Mouse (Mus musculus): ENCODE measurements around the gene Nudt8.
"Not testable (repeated sequence)": the region's sequence is repeated elsewhere in the genome, so short reads cannot be mapped to it uniquely, and the experiment has no call there.

Nudt8 gene

DNA sequence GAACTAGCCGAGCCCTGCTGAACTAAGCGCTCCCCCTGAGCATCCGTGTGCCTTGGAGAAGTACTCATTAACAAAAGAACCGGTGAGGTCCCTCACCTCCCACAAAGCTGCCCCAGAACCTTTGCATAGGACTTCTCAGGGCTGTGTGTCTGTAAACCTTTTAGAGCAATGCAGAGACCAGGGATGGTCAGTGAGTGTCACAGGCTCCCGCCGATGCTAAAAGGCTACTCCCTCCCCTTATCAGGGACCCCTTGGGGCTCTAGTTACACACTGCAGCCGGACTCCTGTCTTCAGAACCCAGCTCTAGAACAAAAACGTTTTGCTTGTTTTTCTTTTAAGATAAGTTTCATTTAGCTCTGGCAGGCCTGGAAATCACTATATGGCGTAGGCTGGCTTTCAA lies 12.7 kb downstream of the Nudt8 start:
- DNase-seq (ENCODE audit: low read depth, low spot score) = no peak

DNA sequence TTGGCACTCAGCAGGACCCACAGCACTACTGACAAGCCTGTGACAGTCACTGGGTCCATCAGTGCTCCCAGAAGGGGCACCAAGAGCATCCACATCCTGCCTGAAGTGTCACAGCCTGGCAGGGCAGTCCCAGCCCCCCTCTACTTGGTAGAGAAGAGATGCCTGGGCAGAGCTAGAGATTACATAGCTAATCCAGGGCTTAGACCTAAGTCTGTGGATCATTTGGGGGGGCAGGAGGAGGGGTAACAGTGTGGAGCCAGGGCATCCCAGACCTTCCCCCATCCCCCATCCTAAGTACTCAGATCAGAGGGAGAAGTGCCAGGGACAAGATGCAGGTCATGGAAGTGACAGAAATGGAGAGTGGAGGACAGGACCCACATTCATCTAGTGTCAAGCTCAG lies 14.4 kb downstream of the Nudt8 start:
- DNase-seq (ENCODE audit: low read depth, low spot score) = no peak

DNA sequence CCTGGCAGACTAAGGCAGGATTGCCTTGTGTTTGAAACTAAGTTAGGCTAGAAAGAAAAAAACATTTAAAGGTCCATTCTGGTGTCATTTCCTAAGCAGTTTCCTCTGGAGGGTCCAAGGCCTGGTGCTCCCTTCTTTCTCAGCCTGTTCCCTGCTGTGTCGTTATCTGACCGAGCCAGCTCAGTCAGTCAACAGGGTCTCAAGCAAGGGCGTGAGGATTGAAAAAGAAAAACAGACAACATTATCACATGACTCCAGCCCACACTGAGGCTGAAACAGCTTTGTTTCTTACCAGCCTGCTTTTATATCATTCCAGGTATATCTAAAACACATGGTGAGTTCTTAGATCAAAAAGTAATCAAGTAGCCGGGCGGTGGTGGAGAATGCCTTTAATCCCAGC lies 15.3 kb downstream of the Nudt8 start:
- no peak for DNase-seq (ENCODE audit: low read depth, low spot score)

DNA sequence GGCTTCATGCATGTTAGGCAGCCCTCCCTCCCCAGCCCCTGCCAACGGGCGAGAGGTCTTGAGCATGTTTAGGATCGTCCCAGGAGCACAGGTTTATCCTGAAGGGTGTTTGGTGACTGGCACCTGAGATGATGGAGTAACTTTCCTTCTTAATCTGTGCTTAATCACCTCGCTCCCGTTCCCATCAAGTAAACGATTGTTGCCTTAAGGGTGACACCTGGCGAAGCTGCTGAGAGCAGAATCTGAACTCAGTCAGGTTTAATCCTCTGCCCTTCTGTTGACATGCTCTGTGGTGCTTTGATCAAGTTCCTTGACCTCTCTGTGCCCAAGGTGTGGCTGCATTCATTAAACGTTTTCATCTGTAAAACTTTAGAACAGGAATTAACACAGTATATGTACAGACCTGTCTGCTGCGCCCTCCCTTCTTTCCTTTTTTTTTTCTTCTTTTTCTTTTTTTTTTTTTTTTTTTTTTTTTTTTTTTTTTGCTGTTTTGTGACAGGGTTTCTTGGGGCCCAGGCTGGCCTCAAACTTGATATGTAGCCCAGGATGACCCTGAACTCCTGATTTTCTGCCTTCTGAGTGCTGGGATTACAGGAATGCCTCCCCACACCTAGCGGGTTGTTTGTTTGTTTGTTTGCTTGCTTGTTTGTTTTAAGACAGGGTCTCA lies 17.7 kb downstream of the Nudt8 start:
- DNase-seq (ENCODE audit: low read depth, low spot score) = no peak

DNA sequence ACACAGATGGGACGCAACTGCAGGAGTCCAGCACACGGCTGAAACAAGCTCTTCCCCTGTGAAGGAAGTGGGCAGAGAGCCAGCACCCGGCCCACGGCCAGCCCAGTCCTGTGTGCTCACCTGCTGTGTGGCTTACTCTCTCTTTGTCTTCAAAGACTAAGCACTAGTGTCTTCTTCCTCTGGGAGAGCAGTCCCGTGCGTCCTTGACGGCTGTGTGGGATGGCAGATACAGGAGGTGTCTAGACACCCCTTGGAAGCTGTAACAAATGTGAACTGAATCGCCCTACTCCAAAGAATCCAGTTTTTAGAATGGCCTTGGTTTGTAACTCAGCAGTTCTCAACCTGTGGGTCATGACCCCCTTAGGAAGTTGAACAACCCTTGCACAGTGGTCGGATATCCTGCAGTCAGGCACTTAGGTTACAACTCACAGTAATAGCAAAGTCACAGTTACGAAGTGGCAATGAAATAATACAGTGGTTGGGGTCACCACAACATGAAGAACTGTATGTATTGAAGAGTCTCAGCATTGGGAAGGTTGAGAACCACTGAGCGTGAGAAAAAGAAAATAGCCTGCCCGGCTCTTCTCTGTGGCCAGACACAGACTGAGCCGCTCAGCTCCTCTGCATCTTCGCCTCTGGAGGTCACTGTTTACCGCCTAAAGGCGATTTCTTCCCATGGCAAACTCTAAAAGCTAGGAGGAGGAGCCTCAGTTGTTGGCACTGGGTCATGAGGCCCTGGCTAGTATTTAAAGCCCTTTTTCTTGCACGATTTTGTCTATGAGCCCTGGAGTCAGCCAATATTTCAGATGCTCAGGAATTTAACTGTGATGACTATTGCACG lies 18.6 kb downstream of the Nudt8 start:
- DNase-seq (ENCODE audit: low read depth, low spot score) = no peak

DNA sequence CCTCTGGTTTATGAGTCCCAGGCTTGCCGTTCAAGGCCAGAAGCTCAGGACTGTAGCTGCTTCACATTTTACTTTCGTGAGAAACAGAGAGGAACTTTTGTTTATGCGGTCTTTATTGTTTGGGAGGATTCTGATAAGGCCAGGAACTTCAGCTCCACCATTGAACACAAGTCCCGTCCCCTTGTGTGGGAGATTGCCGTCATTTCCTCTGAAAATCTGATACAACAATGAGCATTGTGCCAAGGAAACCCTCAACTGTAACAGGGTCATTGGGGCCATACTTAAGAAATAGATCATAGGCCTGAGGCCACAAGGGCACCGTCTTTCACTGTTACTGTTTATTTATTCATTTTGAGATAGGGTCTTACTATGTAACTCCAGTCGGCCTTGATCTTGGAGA lies 22.8 kb downstream of the Nudt8 start:
- DNase-seq (ENCODE audit: low read depth, low spot score) = no peak

DNA sequence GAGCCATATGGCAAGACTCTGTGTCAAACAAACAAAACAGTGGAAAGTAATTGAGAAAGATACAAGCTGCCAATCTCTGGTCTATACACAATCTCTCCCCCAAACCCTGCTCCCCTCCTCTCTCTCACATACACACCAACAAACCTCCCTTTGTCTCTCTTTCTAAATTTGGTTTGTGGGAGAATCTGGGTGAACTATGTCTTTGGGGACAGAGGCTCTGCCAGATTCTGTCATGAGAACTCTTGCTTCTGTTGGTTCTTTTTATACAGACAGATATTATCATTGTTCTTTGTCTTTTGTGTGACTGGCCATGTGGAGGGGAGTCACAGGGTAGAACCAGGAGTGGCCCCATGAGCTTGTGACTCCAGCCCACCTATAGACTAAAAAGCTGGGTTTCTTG lies 27.2 kb downstream of the Nudt8 start:
- no peak for DNase-seq (ENCODE audit: low read depth, low spot score)

DNA sequence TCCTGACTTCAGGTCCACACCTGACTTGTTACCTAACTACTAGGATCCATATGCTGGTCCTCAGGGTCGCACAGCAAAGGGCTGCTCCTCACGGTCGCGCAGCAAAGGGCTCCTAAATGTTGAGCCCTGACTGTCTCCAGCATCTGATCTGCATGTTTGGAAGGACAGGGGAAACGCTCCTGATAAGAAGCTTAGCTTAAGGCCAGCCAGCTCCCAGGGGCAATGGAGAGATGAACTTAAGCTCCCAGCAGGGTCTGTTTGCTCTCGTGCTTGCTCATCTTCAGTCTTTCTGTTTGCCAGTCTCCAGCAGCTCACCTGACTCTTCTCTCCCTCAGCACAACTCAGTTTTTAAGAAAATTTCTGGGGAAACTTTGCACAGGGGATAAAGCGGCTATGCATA lies 32.3 kb downstream of the Nudt8 start:
- DNase-seq (ENCODE audit: low read depth, low spot score) = no peak

DNA sequence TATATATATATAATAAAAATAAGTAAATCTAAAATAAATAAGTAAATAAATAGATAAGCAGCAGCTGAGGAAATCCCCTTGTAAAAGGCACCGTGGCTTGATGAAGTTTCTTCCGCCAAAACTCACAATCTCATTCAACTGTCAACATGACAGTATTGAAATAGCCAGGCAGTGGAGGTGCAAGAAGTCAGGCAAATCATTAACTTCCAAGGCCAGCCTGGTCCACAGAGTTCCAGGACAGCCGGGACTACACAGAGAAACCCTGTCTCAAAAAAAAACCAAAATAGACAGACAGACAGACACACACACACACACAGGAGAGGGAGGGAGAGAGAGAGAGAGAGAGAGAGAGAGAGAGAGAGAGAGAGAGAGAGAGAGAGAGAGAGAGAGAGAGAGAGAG lies 32.9 kb downstream of the Nudt8 start:
- DNase-seq (ENCODE audit: low read depth, low spot score) = no peak

DNA sequence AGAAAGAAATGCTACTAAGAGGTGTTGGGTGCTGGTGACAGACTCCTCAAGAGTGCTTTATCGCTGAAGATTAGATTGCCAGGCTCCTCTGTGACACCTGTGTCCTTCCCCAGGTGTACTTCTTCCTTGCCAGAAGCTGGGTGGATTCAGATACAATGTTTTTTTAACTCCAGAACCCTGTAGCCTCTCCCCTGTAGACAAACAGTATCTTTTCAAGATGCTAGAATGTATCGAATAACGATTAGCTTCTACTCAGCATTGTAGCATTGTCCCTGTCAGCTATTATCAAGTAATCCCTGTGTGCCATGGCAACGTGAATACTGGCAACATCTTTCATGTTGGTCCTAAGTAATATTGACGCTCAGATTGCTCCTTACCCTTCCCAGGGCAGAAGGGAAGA lies 33.4 kb downstream of the Nudt8 start:
- DNase-seq (ENCODE audit: low read depth, low spot score) = no peak

DNA sequence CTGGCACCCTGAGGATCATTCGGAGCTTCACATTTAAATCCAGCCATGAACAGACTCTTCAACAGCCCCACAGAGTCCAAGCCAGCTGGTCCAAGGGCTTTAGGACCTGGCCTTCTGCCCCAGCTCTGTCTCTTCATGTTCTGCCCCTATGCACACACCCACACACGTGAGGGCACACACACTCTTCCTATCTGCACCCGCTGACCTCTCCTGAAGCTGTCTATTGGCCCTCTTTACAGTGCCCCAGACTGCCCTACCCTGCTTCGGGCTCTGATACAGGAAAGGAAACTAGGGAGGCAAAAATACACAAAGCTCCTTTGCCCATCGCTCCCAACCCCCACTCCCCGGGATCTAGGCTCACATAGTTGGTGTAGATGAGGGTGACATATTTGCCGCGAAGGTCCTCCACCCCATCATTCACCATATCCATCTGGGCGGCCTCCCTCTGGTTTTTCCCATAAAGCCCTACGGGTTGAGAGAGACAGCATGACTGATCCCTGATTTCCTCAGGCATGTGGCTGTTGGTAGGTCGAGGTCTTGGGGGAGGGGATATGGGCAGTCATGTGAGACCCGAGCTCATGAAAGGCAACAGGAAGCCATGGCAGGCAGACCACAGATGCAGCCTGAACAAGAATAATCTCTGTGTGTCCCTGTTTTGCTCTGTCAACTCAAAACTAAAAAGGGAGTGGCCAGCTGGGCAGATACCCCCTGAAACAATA lies 36.1 kb downstream of the Nudt8 start:
- no peak for DNase-seq (ENCODE audit: low read depth, low spot score)

DNA sequence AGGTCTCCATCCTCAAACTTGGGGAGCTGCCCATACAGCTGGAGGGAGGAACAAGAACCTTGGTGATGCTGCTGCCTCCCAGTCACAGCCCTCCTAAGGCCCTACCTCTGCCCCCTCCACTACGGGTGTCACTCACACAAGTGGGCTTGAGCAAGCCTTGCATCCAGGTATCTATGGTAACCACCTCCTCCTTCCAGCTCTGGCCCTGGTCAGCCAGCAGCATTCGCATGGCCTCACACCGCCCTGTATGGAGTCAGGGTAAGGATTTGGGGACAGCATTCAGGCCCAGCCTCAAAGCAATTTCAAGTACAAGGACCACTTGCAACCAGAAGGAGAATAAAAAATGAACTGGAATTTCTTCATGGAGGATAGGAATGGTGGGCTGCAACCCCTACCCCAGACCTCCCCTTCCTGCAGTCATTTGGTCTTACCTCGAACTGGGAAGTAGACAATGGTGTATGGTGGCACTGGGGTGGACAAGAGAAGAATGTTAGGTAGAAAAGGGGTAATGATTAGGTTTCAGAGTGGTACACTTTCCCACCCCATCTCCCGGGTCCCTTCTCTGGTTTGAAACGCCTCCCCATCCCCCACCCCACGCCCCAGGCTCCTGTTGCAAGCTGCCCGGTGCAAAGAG lies 36.9 kb downstream of the Nudt8 start:
- not testable (repeated sequence) for DNase-seq (ENCODE audit: low read depth, low spot score)

DNA sequence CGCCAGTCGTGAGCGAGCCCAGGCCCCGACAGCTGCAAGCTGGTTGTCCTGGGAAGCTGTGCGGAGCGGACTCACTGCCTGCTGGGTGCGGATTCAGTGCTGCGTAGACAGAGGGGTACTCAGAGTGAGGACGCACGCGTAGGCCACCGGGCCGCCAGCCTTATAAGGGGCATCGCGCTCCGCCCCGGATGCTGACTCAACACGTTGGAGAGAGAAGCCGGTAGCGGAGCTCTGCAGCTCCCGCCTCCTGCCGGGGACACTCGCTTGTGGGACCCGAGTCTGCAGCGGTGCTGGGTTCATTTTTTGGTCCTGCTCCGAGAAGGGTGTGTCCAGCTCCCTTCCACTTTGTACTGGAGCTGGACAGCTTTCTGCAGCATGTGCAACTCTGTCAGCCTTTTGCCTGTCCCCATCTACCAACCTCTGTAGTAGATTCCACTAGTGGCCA lies 37.4 kb downstream of the Nudt8 start, which contains the start of gene Gstp1:
Gene Gstp1, minus strand, starts transcription at position 198 of the 445 bp plus-strand sequence.
- no peak for DNase-seq (ENCODE audit: low read depth, low spot score)

DNA sequence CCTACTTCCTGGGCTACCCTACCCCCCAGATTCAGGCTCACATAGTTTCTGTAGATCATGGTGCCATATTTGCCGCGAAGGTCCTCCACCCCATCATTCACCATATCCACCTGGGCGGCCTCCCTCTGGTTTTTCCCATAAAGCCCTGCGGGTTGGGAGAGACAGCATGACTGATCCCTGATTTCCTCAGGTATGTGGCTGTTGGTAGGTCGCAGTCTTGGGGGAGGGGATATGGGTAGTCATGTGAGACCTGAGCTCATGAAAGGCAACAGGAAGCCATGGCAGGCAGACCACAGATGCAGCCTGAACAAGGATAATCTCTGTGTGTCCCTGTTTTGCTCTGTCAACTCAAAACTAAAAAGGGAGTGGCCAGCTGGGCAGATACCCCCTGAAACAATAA lies 40.6 kb downstream of the Nudt8 start:
- not testable (repeated sequence) for DNase-seq (ENCODE audit: low read depth, low spot score)

DNA sequence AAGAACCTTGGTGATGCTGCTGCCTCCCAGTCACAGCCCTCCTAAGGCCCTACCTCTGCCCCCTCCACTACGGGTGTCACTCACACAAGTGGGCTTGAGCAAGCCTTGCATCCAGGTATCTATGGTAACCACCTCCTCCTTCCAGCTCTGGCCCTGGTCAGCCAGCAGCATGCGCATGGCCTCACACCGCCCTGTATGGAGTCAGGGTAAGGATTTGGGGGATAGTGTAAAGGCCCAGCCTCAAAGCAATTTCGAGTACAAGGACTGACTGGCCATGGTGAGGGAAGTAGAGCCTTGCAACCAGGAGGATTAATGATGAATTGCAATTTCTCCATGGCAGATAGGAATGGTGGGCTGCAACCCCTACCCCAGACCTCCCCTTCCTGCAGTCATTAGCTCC lies 41.1 kb downstream of the Nudt8 start:
- not testable (repeated sequence) for DNase-seq (ENCODE audit: low read depth, low spot score)

DNA sequence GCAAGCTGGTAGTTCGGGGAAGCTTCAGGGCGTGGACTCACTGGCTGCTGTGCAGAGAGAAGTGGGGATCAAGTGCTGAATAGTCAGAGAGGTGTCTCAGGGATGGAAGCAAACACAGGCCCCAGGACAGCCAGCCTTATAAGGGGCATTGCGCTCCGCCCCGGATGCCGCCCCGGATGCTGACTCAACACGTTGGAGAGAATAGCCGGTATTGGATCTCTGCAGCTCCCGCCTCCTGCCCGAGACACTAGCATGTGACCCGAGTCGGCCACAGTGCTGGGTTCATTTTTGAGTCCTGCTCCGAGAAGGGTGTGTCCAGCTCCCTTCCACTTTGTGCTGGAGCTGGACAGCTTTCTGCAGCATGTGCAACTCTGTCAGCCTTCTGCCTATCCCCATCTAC lies 41.7 kb downstream of the Nudt8 start:
- DNase-seq (ENCODE audit: low read depth, low spot score) = no peak

DNA sequence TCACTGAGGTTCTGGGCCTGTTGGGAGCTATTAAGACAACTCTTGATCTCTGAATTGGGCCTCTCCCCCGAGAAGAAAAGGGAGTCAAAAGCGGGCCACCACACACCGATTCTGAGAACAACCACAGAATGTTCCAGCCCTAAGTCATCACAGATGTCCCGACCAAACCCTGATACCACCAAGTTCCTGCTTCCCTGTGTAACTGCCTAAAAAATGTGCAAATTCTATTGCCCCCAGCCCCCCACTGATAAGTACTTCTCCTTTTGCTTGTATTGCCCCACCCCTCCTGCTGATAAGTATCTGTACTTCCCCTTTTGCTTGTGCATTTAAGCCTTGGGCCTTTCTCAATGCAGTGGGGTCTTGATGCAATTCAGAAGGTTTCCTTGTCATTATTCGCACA lies 43.7 kb downstream of the Nudt8 start:
- DNase-seq (ENCODE audit: low read depth, low spot score) = not testable (repeated sequence)

DNA sequence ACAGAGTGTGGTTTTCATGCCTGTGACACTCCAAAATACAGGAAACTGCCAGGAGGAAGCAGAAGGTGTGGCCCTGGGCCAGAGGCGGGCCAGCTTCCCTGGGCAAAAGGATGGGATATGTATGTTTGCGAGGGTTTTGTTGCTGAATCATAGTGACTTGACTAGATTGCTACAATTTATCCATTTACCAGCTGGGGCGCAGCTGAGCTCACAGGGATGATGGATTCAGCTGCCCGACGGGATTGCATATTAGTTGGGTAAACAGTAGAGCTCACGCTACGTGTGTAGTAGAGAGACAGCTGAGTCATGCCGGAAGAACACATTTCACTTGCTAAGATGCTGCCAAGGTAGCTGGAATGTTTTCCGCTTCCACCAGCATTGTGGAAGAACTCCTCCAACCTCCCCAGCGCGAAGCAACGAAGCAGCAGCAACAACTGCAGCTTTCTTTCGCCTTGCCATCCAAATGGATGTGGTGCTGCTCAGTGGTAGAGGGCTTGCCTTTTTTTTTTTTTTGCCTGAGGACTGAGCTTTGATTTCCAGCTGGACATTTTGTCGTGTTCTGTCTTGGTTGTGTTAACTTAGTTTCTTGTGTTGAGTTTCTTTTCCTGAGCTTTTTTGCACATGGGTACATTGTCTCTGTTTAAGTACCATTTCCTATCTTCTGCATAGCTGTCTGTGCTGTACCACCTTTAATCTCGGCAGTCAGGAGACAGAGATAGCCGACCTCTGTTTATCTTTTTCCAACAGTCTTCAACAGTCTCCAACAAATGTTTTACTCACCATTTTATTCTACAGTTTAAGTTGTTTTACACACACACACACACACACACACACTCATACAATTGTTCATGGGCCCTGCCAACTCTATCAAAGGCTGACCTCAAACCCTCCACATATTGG lies 45.8 kb downstream of the Nudt8 start, which contains the start of gene Gstp2:
Gene Gstp2, minus strand, starts transcription at position 58 of the 900 bp plus-strand sequence.
- peak; percentile 83 for DNase-seq (ENCODE audit: low read depth, low spot score)

DNA sequence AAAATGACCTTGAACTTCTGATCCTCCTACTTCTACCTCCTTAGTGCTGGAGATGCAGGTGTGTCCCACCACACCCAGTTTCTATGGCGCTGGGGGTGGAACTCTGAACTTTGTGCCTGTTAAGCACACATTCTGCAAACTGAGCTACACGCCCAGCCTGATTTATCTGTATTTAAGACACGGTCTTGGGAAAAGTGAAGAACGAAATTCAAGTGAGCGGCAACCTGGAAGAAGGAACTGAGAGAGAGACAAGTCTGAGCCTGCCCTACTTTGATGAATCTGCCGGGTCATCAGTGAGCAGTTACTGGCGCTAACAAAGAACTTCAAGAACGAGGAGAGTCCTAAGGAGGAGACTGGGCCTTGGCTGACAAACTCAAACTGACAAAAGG lies 46.5 kb downstream of the Nudt8 start:
- no peak for DNase-seq (ENCODE audit: low read depth, low spot score)

DNA sequence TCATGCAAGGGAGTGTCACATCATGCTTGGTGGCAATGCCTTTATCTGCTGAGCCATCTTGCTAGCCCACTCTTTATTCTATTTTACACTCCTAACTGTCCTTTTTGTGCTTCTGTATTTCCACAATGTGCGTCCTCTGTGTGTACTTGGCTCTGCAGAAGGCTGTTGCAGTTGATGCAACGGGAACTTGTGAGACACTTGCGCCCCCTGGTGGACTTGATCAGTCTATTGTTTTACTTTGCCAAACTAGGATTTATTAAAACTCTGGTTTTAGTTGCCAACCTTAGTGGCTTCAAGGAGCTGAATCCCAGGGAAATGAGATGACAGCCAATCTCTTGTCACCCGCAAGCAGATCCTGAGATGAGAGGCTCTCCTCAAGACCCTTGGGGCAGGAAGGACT lies 47.5 kb downstream of the Nudt8 start:
- no peak for DNase-seq (ENCODE audit: low read depth, low spot score)

DNA sequence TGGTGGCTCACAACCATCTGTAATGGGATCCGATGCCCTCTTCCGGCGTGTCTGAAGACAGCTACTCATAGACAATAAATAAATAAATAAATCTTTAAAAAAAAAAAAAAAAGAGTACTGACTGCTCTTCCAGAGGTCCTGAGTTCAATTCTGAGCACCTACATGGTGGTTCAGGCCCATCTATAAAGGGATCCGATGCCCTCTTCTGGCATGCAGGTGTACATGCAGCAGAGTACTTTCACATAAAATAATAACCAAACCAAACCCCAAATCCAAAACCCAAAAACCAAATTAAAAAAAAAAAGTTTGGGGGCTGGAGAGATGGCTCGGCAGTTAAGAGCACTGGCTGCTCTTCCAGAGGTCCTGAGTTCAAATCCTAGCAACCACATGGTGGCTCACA lies 48.7 kb downstream of the Nudt8 start:
- not testable (repeated sequence) for DNase-seq (ENCODE audit: low read depth, low spot score)

Data from WW6 (cell line).